Mouse (Mus musculus) small intestine, adult 10 weeks (tissue): ENCODE measurements around the gene Nubp1. TPM values are rescaled to one million over a fixed set of nuclear protein-coding genes. Genes with fewer than 3 reads are reported as not detected.

Source experiments
- polyA plus RNA-seq: library from polyadenylated mRNA; stranded (reverse); fragments of 350-450 nt; fragmentation: Illumina TruSeq; extraction: RNeasy Lipid Tissue Mini Kit (QIAGEN cat#74804); gene quantifications from one replicate; pipeline ENCODE4 v1.2.3, GENCODE M21; 2014; ENCODE audit warnings: low replicate concordance

Nubp1 gene
- 3.7 TPM for polyA plus RNA-seq

GRCm38 (mm10) chr16:10411764-10412746, at the start of gene Nubp1:
Nubp1 (plus strand) TSS chr16:10411948.

DNA sequence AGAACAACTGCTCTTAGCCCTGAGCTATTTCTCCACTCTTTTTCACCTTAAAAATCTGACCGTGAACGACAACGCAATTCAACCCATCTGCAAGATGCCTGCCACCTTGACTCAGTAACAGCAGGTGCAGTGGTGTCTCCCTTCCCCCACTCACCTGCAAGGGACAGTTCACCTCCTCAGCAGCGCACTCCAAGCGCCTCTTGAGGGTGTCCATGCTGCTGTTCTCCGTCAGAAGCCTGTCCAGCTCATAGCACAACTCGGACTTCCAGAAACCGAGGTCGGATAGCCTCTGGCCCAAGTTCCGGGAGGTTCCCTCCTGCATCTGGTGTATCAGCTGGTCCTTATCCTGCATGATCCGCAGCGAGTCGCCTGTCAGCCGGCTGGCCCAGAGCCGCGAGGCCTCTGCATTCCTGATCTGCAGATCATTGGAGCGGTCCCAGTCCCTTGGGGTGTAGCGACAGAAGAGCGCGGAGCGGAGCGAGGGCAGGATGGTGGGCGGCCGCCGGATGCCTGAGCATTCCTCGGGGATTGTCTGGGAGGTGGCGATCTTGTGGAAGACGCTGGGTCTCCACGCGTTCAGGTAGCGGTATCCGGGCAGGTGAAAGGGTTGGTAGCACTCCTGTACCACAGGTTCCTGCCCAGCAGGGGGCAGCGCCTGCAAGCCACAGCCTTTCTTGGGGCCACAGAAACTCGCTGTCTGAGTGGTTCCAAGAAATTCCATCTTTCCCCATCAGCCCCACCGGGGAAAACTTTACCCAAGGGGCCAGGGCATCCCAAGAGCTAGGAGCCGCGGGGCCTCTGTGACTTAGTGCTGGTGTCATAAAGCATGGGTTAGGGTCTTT, 16.8 kb upstream of the Nubp1 start, which contains the start of gene Tekt5:
Gene Tekt5 (minus strand): TSS at position 792 of the 842 bp plus-strand sequence.

GRCm38 (mm10) chr16:10447264-10447594, 35.5 kb downstream of the Nubp1 start, which contains the start of gene Tvp23a:
Tvp23a (minus strand) TSS chr16:10447362.

Other genes with a start within 250 kb of the Nubp1 start
- not detected for gene Rpl39l, start 241.7 kb upstream of the Nubp1 start, polyA plus RNA-seq
- gene Atf7ip2, start 219.2 kb upstream of the Nubp1 start, polyA plus RNA-seq: 2.0 TPM
- 3.8 TPM for gene Emp2, start 98.0 kb upstream of the Nubp1 start, polyA plus RNA-seq
- not detected for gene Tekt5, start 16.5 kb upstream of the Nubp1 start, polyA plus RNA-seq
- 1.0 TPM for gene Tvp23a, start 35.4 kb downstream of the Nubp1 start, polyA plus RNA-seq
- gene Ciita, start 68.1 kb downstream of the Nubp1 start, polyA plus RNA-seq: 2.9 TPM
- gene Dexi, start 131.1 kb downstream of the Nubp1 start, polyA plus RNA-seq: 1.4 TPM
- 12.3 TPM for gene Clec16a, start 133.4 kb downstream of the Nubp1 start, polyA plus RNA-seq